Mouse (Mus musculus) layer of hippocampus, postnatal 25 days (tissue): Measurements from ENCODE around the gene Tmem150b. TPM values are rescaled to one million over a fixed set of nuclear protein-coding genes. Genes with fewer than 3 reads are reported as not detected.
A peak's percentile ranks its signal among the peaks of the same experiment; 100 is the strongest.

Experiments used
- DNase-seq, 2 experiments: peaks; one replicate each; pipeline ENCODE4 v3.0.0; 2022; ENCODE audit warnings: mixed read lengths in 2 of 2, low spot score in 1 of 2; ENCODE audit errors: extremely low spot score in 1 of 2
- total RNA-seq, 2 experiments: library from RNA; stranded (reverse); gene quantifications; 2 replicates each; pipeline ENCODE4 v1.2.3; 2021

Tmem150b gene
- total RNA-seq, 2 experiments from 2014 or later, result not detected

DNA sequence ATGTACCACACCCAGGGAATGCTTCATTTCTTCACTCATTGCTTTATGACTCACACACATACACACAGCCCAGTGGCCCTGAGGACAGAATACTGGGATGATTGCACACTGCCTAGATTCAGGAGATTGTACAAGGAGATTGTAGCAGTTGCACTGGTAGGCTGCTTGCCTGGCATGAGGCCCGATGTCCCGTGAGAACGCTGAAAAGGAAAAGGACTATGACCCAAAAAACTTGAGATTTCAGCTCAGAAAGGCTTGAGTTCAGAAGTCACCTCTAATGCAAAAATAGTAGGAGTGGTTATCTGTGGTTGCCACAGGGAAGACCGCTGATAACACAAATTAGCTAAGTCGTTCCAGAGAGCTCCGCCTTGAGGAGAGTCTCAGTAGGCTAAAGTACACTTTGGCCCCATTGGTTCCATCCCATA lies 7.9 kb upstream of the Tmem150b start:
- DNase-seq, result no peak

DNA sequence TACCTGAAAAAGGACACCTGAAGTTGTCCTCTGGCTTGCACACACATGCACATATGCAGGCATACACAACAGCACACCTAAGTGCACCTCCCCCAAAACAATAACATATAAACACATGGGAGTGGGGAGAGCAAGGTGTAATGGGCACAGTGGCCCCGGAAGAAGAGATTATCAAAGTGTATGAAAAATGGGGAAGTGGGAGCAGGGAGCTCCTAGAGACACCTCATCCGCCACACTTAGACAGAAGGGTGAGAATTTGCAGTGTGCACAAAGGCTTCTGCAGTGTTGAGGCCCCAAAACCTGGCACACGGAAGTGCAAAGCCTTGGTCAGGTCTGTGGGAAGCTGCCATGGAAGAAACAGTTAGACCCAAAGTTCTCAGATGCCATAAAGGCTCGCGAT lies 6.0 kb upstream of the Tmem150b start:
- DNase-seq, result no peak

DNA sequence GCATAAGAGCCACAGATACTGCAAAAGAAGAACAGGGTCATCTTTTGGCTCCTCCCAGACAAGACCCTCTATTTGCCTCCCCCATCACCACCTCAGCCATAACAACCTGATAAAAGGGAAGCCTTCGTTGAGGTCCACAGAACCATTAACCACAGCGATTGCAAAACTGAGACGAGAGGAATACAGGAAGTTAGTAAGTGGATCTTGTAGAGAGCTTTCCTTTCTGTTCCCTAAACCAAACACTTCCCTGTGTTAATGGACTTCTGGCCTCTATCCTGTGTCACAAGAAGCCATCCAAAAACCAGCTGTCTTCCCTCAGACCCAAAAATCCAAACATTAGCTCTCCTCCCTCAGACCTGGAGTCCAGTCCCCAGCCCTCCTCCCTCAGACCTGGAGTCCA lies 690 bp downstream of the Tmem150b start:
- DNase-seq, result no peak

DNA sequence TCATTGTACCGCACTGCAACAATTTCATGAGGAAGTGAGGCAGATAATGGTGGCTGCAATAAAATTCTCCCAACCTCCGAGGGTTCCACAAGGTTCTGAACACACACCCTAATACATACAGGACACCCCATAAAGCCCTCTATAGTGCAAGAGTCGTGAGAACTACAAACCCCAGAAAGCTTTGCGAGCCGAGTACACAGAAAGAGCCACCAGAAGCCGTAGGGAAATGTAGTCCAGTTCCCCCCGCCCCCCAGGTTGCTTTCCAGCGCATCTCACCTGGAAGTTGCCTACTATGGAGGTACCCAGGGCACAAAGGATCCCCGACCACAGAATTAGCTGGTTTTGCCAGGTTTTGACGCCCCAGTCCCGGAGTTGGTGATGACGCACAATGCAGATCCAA lies 1.5 kb downstream of the Tmem150b start:
- no peak for DNase-seq

DNA sequence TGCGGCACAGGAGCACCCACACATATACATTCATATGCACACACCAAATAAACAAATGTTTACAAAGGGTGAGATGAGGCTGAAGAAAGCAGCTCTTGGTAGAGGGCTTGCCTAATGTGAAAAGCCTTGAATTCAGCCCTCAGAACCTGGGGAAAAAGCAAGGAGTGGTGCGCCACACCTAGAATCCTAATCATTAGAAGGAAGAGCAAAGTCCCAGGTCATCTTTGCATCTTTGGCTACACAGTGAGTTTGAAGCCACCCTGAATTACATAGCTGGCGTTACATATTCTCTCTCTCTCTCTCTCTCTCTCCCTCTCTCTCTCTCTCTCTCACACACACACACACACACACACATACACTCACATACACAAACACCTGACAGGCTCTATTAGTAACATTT lies 5.8 kb downstream of the Tmem150b start:
- no peak for DNase-seq

DNA sequence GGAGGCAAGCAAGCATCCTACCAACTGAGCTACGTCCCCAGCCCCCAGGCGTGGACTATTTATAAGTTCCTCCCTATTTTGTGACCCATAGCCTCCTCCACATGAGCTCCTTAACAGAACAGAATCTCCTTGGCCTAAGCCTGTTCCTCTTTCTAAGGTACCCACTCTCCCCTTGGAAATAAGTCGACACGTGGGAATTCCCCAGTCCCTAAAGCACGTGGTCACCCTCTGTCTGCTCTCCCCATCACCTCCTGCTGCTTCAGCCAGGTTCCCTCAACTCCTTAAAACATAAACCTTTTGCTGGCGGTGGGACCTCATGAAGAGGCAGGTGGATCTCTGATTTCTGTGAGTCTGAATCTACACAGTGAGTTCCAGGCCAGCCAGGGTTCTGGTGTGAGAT lies 8.1 kb downstream of the Tmem150b start:
- DNase-seq, result no peak

DNA sequence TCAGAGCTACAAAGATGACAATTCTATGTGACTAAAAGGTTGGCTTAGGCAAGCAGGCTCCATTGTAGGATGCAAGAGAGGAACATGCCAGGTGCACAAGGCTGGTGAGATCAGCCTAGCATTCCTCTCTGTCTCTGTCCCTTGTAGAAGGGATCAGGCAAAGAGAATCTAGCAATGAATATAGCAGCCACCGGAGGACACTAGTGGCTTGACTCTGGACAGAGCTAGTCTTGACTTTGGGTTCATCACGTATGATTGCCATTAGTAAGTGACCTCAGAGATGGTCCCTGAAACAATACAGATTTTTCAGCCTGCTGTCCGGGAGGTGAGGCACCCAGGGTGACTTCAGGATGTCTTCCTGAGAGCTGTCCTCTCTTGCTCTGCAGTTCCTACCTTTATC lies 12.5 kb downstream of the Tmem150b start:
- DNase-seq, result no peak

DNA sequence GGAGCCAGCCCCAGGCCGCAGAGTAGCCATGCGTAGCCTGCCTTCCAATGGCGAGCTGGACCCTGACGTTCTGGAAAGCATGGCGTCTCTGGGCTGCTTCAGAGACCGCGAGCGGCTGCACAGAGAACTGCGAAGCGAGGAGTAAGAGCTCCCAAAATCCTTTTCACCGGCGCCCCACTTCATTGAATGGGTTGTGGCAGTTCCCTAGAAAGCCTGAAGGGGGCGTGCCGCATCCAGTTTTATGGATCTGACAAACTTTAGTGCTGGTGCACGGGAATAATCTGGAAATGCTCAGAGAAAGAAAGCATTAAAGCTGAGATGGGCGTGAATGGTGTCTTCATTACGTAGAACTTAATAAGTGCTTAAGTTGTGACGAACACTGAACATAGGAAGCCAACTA lies 20.0 kb downstream of the Tmem150b start:
- peak in 1 of 2 experiments; percentile 57 for DNase-seq

DNA sequence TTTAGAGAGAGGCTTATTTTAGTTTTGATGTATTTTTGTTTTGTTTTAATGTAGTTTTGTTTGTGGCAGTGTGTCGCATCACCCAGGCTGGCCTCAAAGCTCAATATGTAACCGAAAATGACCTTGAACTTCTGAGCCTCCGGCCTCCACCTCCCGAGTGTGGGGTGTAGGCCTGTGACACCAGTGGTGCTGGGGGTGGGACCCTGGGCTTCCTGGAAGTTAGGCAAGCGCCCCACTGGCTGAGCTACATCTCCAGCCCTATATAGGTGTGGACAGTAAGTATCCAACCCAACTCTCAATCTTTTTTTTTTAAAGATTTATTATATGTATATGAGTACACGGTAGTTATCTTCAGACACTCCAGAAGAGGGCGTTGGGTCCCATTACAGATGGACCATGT lies 21.9 kb downstream of the Tmem150b start:
- no peak for DNase-seq

DNA sequence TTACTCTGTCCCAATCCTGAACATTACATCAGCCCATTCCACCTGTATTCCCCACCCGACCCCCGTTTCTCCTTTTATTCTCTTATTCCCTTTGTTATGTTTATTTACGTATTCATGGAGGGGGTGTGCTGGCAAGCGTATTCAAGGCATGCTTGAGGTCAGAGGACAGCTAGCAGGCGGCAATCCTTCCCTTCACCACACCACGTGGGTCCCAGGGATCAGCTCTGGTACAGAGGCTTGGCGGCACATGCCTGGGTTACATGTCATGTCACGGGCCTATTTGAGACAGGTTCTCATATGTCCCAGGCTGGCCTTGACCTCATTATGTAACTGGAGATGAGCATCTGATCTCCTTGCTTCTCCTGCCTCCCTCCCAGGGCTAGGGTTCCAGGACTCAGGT lies 22.7 kb downstream of the Tmem150b start:
- DNase-seq, result no peak

DNA sequence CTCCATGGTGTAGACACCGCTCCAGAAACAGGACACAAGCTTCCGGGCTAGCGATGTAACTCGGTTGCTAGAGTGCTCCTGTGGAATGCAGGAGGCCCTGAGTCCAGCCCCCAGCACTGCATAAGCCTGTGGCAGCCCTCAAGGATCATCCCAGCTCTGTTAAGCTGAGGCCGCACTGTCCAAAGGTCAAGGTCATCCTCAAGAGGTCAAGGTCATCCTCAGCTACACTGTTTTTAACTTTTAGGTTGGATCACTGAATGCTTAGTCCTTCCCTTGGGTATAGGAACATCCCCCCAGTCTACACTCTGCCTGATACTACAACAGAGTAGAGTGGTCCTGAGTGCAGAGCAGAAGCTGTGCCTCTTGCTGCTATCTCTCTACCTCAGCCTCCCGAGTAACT lies 32.0 kb downstream of the Tmem150b start:
- no peak for DNase-seq

DNA sequence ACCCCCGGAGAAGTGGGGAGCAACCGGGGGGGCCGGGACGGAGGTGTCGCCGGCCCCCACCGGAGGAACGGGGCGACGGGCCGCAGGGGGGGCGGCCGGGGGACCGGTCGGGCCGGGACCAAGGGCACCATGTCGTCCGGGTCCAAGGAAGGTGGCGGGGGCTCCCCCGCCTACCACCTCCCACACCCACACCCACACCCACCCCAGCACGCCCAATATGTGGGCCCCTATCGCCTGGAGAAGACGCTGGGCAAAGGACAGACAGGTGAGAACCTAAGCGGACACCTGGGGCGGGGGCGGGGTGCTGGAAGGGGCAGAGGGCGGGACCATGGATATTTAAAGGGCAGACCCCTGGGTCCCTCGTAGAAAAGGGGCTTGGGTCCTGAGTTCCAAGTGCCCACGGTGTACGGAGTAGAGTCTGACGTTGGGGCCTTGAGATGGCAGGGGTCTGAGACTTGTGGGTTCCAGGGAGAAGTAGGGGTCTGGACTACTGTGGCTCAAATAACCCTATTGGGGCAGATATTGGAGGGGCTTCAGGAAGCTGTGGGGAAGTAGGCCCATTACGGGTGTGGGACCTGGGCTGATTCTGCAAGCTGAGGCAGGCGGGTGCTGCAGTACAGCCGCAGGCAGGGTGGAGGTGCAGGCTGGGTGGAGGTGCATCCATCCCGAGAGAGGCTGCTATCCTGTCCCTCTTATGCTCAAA lies 33.9 kb downstream of the Tmem150b start:
- DNase-seq, result peak in 1 of 2 experiments; percentile 36

DNA sequence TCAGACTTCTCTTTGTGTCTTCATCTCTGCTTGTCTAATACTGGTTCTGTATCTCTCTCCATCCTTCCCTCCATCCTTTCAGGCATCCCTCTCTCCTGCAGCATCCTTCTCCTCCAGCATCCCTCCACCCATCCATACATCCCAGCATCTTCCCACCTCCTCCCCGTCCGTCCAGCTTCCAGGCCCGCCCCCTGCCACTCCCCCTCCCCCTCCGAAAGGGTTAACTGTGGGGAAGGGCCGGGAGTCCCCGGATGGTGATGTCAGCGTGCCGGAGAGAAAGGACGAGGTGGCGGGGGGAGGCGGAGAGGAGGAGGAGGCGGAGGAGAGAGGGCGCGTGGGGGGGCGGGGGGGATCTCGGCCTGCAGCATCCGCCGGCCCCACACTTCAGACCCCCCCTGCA lies 34.7 kb downstream of the Tmem150b start, which contains the start of gene Brsk1:
Gene Brsk1 (plus strand): TSS at position 218 of the 400 bp plus-strand sequence.
- DNase-seq, result peak; percentile 72 to 85

DNA sequence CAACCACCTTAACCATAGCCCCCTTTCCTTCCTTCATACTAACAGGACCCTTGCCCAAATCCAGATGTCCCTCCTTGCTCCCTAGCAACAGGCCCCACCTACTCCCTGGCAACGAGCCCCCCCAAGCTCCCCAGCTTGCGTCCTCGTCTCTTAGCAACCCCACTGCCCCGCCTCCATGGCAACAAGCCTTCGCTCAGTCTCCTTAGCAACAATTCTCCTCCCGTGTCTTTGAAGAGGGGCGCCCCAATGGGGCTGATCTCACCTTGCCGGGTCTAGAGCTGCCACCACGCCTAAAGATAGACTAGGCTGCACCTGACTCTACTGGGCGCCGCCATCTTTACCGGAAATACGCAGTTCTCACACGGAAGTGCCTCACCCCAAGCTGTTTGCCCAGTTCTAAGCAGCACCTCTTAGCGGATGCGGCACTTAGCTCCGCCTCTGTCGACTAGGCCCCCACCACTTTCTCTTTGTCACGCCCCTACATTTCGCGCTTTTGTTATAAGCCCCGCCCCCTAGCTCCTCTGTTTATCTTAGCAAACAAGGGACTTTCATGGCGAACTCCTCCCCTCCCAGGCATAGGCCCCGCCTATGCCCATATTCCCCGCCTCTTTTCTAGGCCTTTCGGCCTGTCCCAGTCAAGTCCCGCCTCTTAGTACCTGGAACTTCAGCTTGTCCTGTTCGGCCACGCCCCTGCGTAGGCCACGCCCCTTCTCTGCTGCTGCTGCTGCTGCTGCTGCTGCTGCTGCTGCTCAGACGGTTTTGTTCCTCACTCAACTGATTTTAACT lies 40.2 kb downstream of the Tmem150b start, which contains the start of gene Hspbp1:
Gene Hspbp1 (minus strand): TSS at position 437 of the 786 bp plus-strand sequence.
- peak; percentile 71 to 81 for DNase-seq

DNA sequence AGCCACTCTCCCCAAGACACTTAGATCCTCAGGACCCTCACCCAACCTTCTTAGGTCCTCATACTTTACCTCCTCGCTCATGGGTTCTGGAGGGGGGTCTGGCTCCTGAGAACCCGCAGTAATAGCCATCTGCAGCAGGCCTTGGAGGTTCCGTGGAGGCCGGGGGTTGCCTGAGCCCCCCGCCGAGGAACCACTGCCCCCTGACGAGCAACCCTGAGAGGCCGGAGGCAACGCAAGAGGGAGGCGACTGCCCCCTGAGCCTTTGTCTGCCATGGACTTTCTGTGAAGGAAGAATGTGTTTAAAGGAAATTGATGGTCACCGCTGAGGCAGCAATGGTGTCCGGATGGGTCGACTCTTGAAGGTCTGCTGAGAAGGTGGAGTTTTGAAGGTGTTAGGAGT lies 40.8 kb downstream of the Tmem150b start:
- DNase-seq, result no peak

DNA sequence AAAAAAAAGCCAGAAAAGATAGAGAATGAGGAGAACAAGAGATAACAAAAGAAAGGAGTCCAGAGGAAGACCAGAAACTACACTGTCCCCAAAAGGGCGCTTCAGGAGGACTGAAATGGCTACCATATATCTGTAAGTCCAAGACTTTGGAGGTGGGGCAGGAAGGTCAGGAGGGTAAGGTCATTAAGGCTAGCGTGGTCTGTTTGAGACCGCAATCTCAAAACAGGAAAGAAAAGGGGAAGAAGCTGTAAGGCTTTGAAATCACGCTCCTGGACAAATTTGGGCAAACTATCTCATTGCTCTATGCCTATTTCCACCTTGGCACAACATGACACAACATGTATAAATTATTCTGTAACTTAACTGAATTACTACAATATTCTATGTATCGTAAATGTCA lies 41.7 kb downstream of the Tmem150b start:
- DNase-seq, result no peak

DNA sequence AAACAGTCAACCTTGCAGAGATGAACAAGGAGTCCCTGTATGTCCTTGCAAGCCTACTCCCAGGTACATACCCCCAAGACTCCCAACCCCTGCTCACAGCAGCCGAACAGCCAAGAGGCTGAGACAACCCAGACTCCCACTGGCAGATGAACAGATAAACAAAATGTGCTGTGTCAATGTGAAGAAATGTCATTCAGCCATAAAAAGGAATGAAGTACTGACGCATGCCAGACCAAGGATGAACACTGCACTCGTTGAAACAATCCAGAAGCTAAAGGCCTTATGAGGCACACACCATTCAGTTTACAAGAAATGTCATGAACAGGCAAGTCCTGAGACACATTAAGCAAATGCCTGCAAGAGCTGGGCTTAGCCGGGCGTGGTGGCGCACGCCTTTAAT lies 49.8 kb downstream of the Tmem150b start:
- DNase-seq, result no peak

DNA sequence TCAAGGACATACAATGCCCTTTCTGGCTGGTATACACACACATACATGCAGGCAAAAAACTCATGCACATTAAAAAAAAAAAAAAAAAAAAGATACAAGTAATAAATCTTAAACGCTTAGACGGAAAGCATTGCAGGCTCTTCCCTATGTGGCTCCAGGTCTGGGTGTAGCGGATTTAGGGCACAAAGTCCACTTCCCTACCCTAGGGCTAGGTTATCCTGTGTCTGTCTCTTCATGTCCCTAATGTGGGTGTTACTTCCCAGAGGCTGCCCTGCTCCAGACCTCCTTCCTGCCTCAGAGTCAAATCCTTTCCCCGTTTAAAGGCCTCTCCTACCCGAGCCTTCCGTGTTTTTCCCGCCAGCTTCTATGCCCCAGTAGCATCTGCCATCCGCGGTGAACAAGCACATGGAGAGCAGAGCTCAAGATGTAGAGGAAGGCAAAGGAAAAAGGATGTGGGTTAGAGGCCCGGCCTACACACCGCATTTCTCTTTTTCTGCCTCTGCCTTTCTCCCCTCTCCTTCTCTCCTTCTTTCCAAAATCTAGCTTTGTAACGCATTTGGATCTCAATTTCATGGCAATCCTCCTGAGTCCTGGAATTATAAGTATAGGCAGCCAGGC lies 50.8 kb downstream of the Tmem150b start:
- DNase-seq, result no peak

DNA sequence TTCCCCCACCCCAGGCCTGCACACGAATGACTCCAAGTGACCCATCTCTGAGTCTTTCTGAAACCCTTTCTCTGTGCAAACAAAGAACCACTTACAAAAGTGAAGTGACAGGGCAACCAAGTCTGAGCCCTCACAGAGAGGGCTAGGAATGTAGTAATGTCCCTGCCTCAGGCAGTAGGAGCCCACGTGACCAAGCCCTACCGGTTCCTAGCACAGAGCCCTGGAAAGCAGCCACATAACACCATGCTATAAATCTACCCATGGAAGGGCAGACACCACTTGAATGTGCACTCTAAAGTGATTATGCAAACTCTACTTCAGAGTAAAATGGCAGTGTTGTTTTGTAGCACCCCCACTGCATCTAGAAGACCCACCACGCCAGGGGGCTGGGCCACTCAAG lies 53.1 kb downstream of the Tmem150b start:
- no peak for DNase-seq

DNA sequence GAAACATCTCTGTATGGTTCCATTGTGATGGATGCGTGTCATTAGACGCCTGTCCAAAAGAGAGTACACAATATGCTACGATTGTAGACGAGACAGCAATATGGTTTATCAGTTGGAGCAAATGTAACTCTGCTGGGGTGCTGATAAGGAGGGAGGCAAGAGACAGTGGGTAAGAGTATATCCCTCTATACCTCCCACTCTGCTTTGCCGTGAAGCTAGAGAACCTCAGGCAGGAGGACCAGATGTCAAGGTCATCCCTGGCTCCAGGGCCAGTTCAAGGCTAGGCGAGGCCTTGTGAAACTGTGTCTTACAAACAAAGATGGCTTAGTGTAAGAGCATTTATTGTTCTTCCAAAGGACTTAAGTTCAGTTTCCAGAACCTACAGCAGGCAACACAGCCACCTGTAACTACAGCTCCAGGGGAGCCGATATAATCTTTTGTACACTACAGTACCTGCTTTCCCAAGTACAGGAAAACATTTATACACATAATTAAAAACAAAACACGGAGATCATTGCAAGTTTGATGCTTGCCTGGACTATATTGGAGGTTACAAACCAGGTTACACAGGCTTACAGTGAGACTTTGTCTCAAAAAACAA lies 54.3 kb downstream of the Tmem150b start:
- no peak for DNase-seq

DNA sequence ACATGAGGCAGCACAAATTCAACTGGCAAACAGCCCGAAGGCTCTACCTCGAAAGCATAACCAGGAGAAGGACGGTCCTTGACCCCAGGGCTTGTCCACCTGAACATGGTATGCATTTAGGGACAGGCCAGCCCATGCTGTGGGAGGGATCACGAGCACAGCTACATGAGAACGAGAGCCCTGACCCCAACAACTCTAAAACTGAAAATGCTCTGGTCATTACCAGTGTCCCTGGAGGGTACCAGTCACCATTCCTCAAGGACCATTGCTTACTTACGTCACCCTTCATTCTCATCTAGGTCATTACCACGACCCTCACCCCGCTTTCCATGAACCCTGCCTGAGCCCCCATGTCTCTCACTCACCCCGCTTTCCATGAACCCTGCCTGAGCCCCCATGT lies 55.9 kb downstream of the Tmem150b start:
- no peak for DNase-seq
